Mouse (Mus musculus): ENCODE results near the gene Nfe2l1. TPM values are rescaled to one million over a fixed set of nuclear protein-coding genes. Genes with fewer than 3 reads are reported as not detected.

Gene Nfe2l1
- polyA plus RNA-seq, 1 experiment from 2014 or later, result 72.6 TPM

GRCm38 (mm10) chr11:96772413-96772812 is 57.4 kb downstream of the Nfe2l1 start:
- no peak overlapping the region for H3K27ac ChIP-seq
- 90% methylated on average over 9 of the region's 9 CpGs for WGBS
- no peak for ATAC-seq (ENCODE audit: low FRiP score)
- H3K27me3 ChIP-seq, result no peaks in the 10 kb centered on the region
- peaks cover 60% of the 10 kb centered on the region for H3K36me3 ChIP-seq
- H3K4me3 ChIP-seq, result no peak overlapping the region
- H3K9ac ChIP-seq, result no peak overlapping the region
- H3K9me3 ChIP-seq, result no peaks in the 10 kb centered on the region
- peaks cover 57% of the 10 kb centered on the region for H3K4me1 ChIP-seq (replicated peaks)
- H3K4me2 ChIP-seq, result no peak overlapping the region

GRCm38 (mm10) chr11:96771274-96771975 is 58.3 kb downstream of the Nfe2l1 start:
- no peak overlapping the region for H3K9ac ChIP-seq
- peaks cover 60% of the 10 kb centered on the region for H3K36me3 ChIP-seq
- H3K9me3 ChIP-seq, result no peaks in the 10 kb centered on the region
- no peak overlapping the region for H3K27ac ChIP-seq
- H3K4me1 ChIP-seq (replicated peaks), result peaks cover 61% of the 10 kb centered on the region
- ATAC-seq (ENCODE audit: low FRiP score), result no peak
- H3K27me3 ChIP-seq, result no peaks in the 10 kb centered on the region
- H3K4me3 ChIP-seq, result no peak overlapping the region
- 96% methylated on average over 9 of the region's 9 CpGs for WGBS
- no peak overlapping the region for H3K4me2 ChIP-seq

DNA sequence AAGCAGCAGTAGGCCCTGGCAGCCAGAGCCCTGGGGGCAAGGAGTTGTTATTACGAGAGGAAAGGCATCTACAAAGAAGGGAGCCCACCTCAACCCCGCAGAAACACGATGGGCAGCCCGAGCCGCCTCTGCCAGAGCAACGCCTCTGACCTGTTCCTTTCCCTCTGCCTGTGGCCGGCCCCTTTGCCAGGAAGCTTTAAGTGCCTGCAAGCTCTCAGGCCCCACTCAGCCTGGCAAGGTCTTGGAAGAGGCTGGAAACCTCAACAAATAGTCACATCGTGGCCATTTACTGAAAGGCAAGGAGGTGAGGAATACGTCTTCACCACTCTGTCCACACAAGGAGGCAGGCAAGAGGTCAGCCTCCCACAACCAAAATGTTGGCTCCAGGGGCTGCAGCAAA is 61.5 kb downstream of the Nfe2l1 start:
- H3K4me1 ChIP-seq (replicated peaks), result peaks cover 62% of the 10 kb centered on the region
- H3K36me3 ChIP-seq, result peaks cover 61% of the 10 kb centered on the region
- H3K4me3 ChIP-seq, result no peak overlapping the region
- no peaks in the 10 kb centered on the region for H3K27me3 ChIP-seq
- no peaks in the 10 kb centered on the region for H3K9me3 ChIP-seq
- H3K4me2 ChIP-seq, result peak overlapping the region; percentile 19; the same call in 1 of the 2 replicates
- no peak for ATAC-seq (ENCODE audit: low FRiP score)
- H3K9ac ChIP-seq, result peak overlapping the region; percentile 60
- WGBS, result 66% methylated on average over 9 of the region's 9 CpGs
- peak overlapping the region; percentile 91 for H3K27ac ChIP-seq

MicroRNAs within 50 kb of the gene (microRNA counts, 519-probe panel; counts per million panel counts)
- microRNA mmu-miR-152, result 4,034 counts per million, percentile 63 among the panel's probes with 10 or more counts

Small RNA genes lying within 50 kb of the gene (microRNA-seq; reads per million reads assigned to microRNA genes)
- gene Mir152, result 36.1 reads per million, percentile 37 among the genes with 10 or more reads in this experiment

Other genes starting within 250 kb of the Nfe2l1 start
- gene Snx11, start 52.4 kb downstream of the Nfe2l1 start, polyA plus RNA-seq (2015; fragmentation: Nextera tagmentation; extraction: Ambion mirVana), result 69.0 and 71.8 TPM in 2 replicates
- 108 and 109 TPM in 2 replicates for gene Cbx1, start 40.8 kb downstream of the Nfe2l1 start, polyA plus RNA-seq (2015; fragmentation: Nextera tagmentation; extraction: Ambion mirVana)
- 27.3 and 31.7 TPM in 2 replicates for gene Copz2, start 19.9 kb upstream of the Nfe2l1 start, polyA plus RNA-seq (2015; fragmentation: Nextera tagmentation; extraction: Ambion mirVana)
- gene Cdk5rap3, start 86.5 kb upstream of the Nfe2l1 start, polyA plus RNA-seq (2015; fragmentation: Nextera tagmentation; extraction: Ambion mirVana), result 92.9 and 100 TPM in 2 replicates
- gene Prr15l, start 98.1 kb upstream of the Nfe2l1 start, polyA plus RNA-seq (2015; fragmentation: Nextera tagmentation; extraction: Ambion mirVana), result 0.29 and 0.43 TPM in 2 replicates
- gene Pnpo, start 114.0 kb upstream of the Nfe2l1 start, polyA plus RNA-seq (2015; fragmentation: Nextera tagmentation; extraction: Ambion mirVana), result 20.5 and 22.6 TPM in 2 replicates
- gene Sp2, start 153.0 kb upstream of the Nfe2l1 start, polyA plus RNA-seq (2015; fragmentation: Nextera tagmentation; extraction: Ambion mirVana), result 15.9 and 17.2 TPM in 2 replicates
- gene Sp6, start 183.4 kb upstream of the Nfe2l1 start, polyA plus RNA-seq (2015; fragmentation: Nextera tagmentation; extraction: Ambion mirVana), result 0.10 and 0.29 TPM in 2 replicates
- 14.4 and 15.3 TPM in 2 replicates for gene Scrn2, start 200.0 kb upstream of the Nfe2l1 start, polyA plus RNA-seq (2015; fragmentation: Nextera tagmentation; extraction: Ambion mirVana)
- 3.2 and 5.6 TPM in 2 replicates for gene Lrrc46, start 211.4 kb upstream of the Nfe2l1 start, polyA plus RNA-seq (2015; fragmentation: Nextera tagmentation; extraction: Ambion mirVana)
- gene Mrpl10, start 211.6 kb upstream of the Nfe2l1 start, polyA plus RNA-seq (2015; fragmentation: Nextera tagmentation; extraction: Ambion mirVana), result 59.4 and 62.0 TPM in 2 replicates
- 9.6 and 10.7 TPM in 2 replicates for gene Osbpl7, start 220.7 kb upstream of the Nfe2l1 start, polyA plus RNA-seq (2015; fragmentation: Nextera tagmentation; extraction: Ambion mirVana)